Mouse (Mus musculus) hindbrain, postnatal 0 days (tissue): Measurements from ENCODE around the gene Gm5155. TPM values are rescaled to one million over a fixed set of nuclear protein-coding genes. Genes with fewer than 3 reads are reported as not detected.
"Not testable (repeated sequence)": the region's sequence is repeated elsewhere in the genome, so short reads cannot be mapped to it uniquely, and the experiment has no call there.

Source experiments
- ATAC-seq: fragments of 200-750 bp; cut with Nextera tagmentation; 2 replicates; pipeline ENCODE4 v1.8.0; 2017; ENCODE audit warnings: mild to moderate bottlenecking, moderate TSS enrichment, moderate library complexity
- DNase-seq: peaks from one replicate; pipeline ENCODE4 v3.0.0-alpha.2; 2015; ENCODE audit warnings: low spot score
- H3K27ac ChIP-seq: fragments of 300-500 bp; sonication (generic); 2 replicates; pipeline ENCODE4 v1.5.1; 2014; ENCODE audit warnings: mild to moderate bottlenecking
- H3K27me3 ChIP-seq: fragments of 300-500 bp; sonication (generic); 2 replicates; pipeline ENCODE4 v1.6.1; 2014; ENCODE audit warnings: low read length, mixed read lengths; ENCODE audit not compliant: insufficient read depth
- H3K36me3 ChIP-seq: fragments of 300-500 bp; sonication (generic); 2 replicates; pipeline ENCODE4 v1.6.1; 2014; ENCODE audit warnings: low read length, mixed read lengths; ENCODE audit not compliant: insufficient read depth
- H3K4me1 ChIP-seq: fragments of 300-500 bp; sonication (generic); 2 replicates; pipeline ENCODE4 v1.6.1; 2014; ENCODE audit warnings: antibody characterized with exemption, low read length, mixed read lengths; ENCODE audit not compliant: insufficient read depth
- H3K4me2 ChIP-seq: fragments of 300-500 bp; sonication (generic); 2 replicates; pipeline ENCODE4 v1.6.1; 2014; ENCODE audit warnings: low read depth, mild to moderate bottlenecking, low read length, moderate library complexity, mixed read lengths
- H3K4me3 ChIP-seq: fragments of 300-500 bp; sonication (generic); 2 replicates; pipeline ENCODE4 v1.5.1; 2014; ENCODE audit warnings: low read length
- H3K9ac ChIP-seq: fragments of 300-500 bp; sonication (generic); replicated peaks from 2 replicates; pipeline ENCODE4 v1.6.1; 2014; ENCODE audit warnings: mild to moderate bottlenecking, low read length, moderate library complexity, mixed read lengths
- H3K9me3 ChIP-seq: fragments of 300-500 bp; sonication (generic); 2 replicates; pipeline ENCODE4 v1.6.1; 2016; ENCODE audit warnings: low read length, mixed read lengths
- CTCF ChIP-seq: IDR thresholded peaks from 2 replicates; pipeline ENCODE4 v1.5.1; 2016; ENCODE audit warnings: antibody characterized with exemption, control low read depth, low read depth
- WGBS: fragments of 180-500 bp; shearing (Covaris S2); extraction: QIAGEN DNeasy Blood & Tissue Kit; methylation state at CpG from one replicate; pipeline ENCODE4 v1.1.7; 2014; 5-methylcytosine and 5-hydroxymethylcytosine counted together
- polyA plus RNA-seq: library from polyadenylated mRNA; unstranded; fragments of >200 nt; fragmentation: Nextera tagmentation; extraction: Ambion mirVana; gene quantifications from 2 replicates; pipeline ENCODE4 v1.2.1, GENCODE M21; 2015
- total RNA-seq: library from RNA; depleted of rRNA; stranded (reverse); fragments of >200 nt; gene quantifications from 2 replicates; pipeline ENCODE4 v1.2.3, GENCODE M21; 2014; rRNA removed

The Gm5155 gene
- total RNA-seq (not detected in 2 replicates), polyA plus RNA-seq (not detected in 2 replicates)

DNA sequence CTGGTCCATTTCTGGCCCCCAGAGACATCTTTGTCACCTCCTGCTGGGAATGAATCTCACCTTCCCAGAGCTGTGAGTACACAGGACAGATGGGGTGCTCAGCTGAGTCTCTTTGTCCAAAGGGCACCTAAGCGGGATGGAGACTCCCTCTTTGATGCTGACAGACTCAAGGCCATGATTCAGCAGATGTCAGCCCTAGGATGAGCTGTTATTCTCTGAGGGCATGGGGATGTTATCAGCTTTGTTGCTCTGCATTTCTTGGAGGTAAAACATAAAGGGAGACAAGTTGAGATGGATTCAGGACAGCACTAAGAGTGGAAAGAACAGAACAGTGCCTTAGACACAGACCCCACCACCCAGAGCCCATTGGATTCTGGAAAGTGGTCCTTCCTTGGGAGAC, at the start of gene Gm5155:
Gene Gm5155 (plus strand): TSS at position 301 of the 400 bp plus-strand sequence.
- Histone ChIP-seq H3K4me3 (no peak within 1 kb of the TSS), H3K9me3 (peaks cover 26% of the 10 kb centered on the region), H3K27me3 (no peaks in the 10 kb centered on the region), H3K9ac (no peak within 1 kb of the TSS), H3K4me2 (no peak within 1 kb of the TSS), H3K27ac (no peak within 1 kb of the TSS), H3K36me3 (no peaks in the 10 kb centered on the region), H3K4me1 (no peaks in the 10 kb centered on the region)
- DNase-seq (no peak), ATAC-seq (no peak)
- WGBS, result 71% methylated on average over 1 of the region's 1 CpGs
- no peak for TF ChIP-seq CTCF

DNA sequence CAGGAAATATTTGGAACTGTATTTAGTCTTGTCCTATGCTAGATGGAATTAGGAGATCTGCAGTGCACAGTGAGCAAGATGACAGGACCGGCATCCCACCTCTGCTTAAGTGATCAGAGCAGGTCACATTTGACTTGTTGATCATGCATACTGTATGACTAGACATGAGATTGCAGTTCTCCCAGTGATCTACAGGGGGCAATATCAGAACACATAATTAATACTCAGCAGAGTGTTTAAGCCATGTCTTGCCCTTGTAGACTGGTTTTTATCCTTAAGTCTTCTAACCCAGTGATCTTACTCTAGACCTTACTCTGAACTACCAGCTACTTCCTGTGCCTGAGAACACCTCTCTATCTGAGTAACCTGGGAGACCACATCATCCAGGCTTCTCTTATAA, 791 bp upstream of the Gm5155 start:
- ATAC-seq (no peak), DNase-seq (no peak)
- H3K4me2 ChIP-seq, result no peak overlapping the region
- no peak overlapping the region for H3K4me3 ChIP-seq
- TF ChIP-seq CTCF, result no peak
- no peaks in the 10 kb centered on the region for H3K27me3 ChIP-seq
- H3K9me3 ChIP-seq, result peaks cover 24% of the 10 kb centered on the region
- H3K36me3 ChIP-seq, result no peaks in the 10 kb centered on the region
- no peaks in the 10 kb centered on the region for H3K4me1 ChIP-seq
- H3K27ac ChIP-seq, result no peak overlapping the region
- 97% methylated on average over 1 of the region's 1 CpGs for WGBS
- no peak overlapping the region for H3K9ac ChIP-seq

DNA sequence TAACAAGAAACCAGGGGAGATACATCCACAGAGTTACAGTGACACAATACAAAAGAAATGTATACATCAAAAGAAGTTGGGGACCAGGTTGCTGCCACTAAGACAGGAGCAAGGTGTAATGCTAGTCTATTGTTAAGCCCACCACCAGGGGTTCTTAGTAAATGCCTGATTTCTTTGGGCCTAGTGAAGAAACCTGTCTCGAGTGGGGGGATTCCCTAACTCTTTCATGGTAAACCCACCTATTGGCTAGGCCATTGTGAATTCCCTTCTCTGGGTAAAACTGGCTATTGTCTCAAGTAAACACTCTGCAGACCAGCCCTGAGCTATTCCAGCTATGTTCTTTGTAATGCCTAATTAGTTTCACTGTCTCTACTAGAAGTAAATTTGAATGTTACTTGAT, 23.8 kb downstream of the Gm5155 start:
- not testable (repeated sequence) for DNase-seq, ATAC-seq, H3K27ac ChIP-seq, H3K36me3 ChIP-seq, H3K27me3 ChIP-seq, H3K4me3 ChIP-seq, H3K9ac ChIP-seq, H3K4me1 ChIP-seq, H3K4me2 ChIP-seq
- WGBS, result 67% methylated on average over 1 of the region's 1 CpGs
- 0 out of 2 replicates have a peak, but pooled peaks cover 10% of the 10 kb centered on the region for H3K9me3 ChIP-seq

DNA sequence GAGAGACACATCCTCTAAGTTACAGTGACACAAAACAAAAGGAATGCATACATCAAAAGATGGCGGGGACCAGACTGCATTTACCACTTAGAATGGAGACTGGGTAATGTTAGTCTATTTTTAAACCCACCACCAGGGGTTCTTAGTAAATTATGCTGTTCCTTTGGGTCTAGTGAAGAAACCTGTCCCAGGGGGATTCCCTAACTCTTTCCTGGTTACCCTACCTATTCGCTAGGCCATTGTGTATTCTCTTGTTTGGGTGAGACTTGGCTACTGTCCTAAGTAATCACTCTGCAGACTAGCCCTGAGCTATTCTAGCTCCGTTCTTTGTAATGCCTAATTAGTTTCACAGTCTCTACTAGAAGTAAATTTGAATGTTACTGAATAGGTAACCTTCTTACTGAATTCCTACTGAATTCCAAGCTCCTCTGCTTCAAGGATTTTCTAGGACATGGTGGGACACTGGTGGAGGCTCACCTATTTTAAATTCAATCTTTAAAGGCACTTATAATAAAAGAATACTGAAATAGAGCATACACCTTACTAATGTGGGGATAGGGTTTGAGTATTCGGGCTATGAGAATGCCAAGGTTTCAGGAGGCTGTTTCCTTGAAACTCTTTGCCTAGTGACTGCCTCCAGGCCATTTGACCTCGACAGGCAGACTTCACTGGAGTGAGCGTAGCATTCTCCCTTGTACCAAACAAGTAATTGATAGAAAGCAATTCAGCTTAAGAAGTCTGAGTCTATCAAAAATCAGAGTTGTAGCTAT, 31.8 kb downstream of the Gm5155 start:
- ATAC-seq (no peak), DNase-seq (no peak)
- WGBS, result 70% methylated on average over 6 of the region's 6 CpGs
- H3K4me2 ChIP-seq, result no peak overlapping the region
- H3K4me3 ChIP-seq, result no peak overlapping the region
- no peak overlapping the region for H3K9ac ChIP-seq
- H3K36me3 ChIP-seq, result no peaks in the 10 kb centered on the region
- no peak for TF ChIP-seq CTCF
- H3K9me3 ChIP-seq, result peaks cover 18% of the 10 kb centered on the region
- H3K27ac ChIP-seq, result no peak overlapping the region
- no peaks in the 10 kb centered on the region for H3K4me1 ChIP-seq
- no peaks in the 10 kb centered on the region for H3K27me3 ChIP-seq

Other genes with a start within 250 kb of the Gm5155 start
- gene Ceacam5, start 158.5 kb upstream of the Gm5155 start, total RNA-seq, result not detected in 2 replicates
- gene Ceacam5, start 158.5 kb upstream of the Gm5155 start, polyA plus RNA-seq, result not detected in 2 replicates
- not detected in 2 replicates for gene Ceacam14, start 59.1 kb upstream of the Gm5155 start, total RNA-seq
- not detected in 2 replicates for gene Ceacam14, start 59.1 kb upstream of the Gm5155 start, polyA plus RNA-seq
- not detected in 2 replicates for gene Ceacam11, start 100.4 kb downstream of the Gm5155 start, total RNA-seq
- gene Ceacam11, start 100.4 kb downstream of the Gm5155 start, polyA plus RNA-seq, result not detected in 2 replicates
- gene Ceacam13, start 138.1 kb downstream of the Gm5155 start, total RNA-seq, result not detected in 2 replicates
- gene Ceacam13, start 138.1 kb downstream of the Gm5155 start, polyA plus RNA-seq, result not detected in 2 replicates
- gene Ceacam12, start 194.2 kb downstream of the Gm5155 start, total RNA-seq, result not detected in 2 replicates
- gene Ceacam12, start 194.2 kb downstream of the Gm5155 start, polyA plus RNA-seq, result not detected in 2 replicates